29 mouse cellular contexts compared by ENCODE assay signal in genomic region chr3:106264854-106265253, GRCm38 (mm10). TPM values are rescaled to one million over a fixed set of nuclear protein-coding genes. Genes with fewer than 3 reads are reported as not detected.
"Had no signal": no experiment of that assay in that cellular context is flagged by ENCODE, and none has a peak within 500 bp of the region (broad histone marks: within the 10 kb centered on the region; RNA-seq: fewer than 3 reads in every experiment).

No protein-coding gene starts in this region.

- H3K27ac ChIP-seq: gastrocnemius, adult 2 months; heart, embryonic 10.5 days; hindbrain, embryonic 10.5 days; hindbrain, embryonic 14.5 days; intestine, embryonic 15.5 days; layer of hippocampus, adult 2 months; left cerebral cortex, adult 2 months; limb, embryonic 10.5 days; limb, embryonic 12.5 days had no signal

- H3K36me3 ChIP-seq: heart, embryonic 10.5 days; heart, embryonic 12.5 days; hindbrain, embryonic 10.5 days; intestine, embryonic 15.5 days; limb, embryonic 10.5 days; limb, embryonic 12.5 days had no signal

- DNase-seq: gastrocnemius, adult 2 months; gastrocnemius, postnatal 10 days; gastrocnemius, postnatal 25 days; heart, adult 18-20 months; heart, postnatal 10 days; heart, postnatal 4 days; kidney, adult 18-20 months; kidney, adult 8-10 months; kidney, postnatal 10 days; kidney, postnatal 25 days; kidney, postnatal 4 days; liver had no signal

- H3K27me3 ChIP-seq: heart, embryonic 12.5 days; intestine, embryonic 15.5 days; limb, embryonic 12.5 days had no signal

- H3K4me2 ChIP-seq: heart, embryonic 12.5 days; hindbrain, embryonic 14.5 days; intestine, embryonic 15.5 days; limb, embryonic 12.5 days; liver, embryonic 11.5 days had no signal

- H3K9me3 ChIP-seq: hindbrain, embryonic 10.5 days; intestine, embryonic 15.5 days; limb, embryonic 10.5 days had no signal

- H3K4me3 ChIP-seq: gastrocnemius, adult 2 months; heart, embryonic 10.5 days; heart, embryonic 12.5 days; hindbrain, embryonic 10.5 days; intestine, embryonic 15.5 days; layer of hippocampus, adult 2 months; left cerebral cortex, adult 2 months; limb, embryonic 10.5 days; limb, embryonic 12.5 days had no signal

- ATAC-seq: hindbrain, embryonic 16.5 days; inflammation-experienced regulatory T-cells, adult 6 months; intestine, embryonic 15.5 days; intestine, postnatal 0 days had no signal

- H3K9ac ChIP-seq: heart, embryonic 12.5 days; hindbrain, embryonic 14.5 days; intestine, embryonic 15.5 days; limb, embryonic 12.5 days had no signal

- H3K4me1 ChIP-seq: heart, embryonic 10.5 days; heart, embryonic 12.5 days; hindbrain, embryonic 10.5 days; intestine, embryonic 15.5 days; limb, embryonic 10.5 days; limb, embryonic 12.5 days had no signal

RNA-seq across cellular contexts. Expression of gene Chil4, which starts 45.5 kb away (rescaled TPM):
- polyA plus RNA-seq: frontal cortex, adult 2 months; heart, embryonic 10.5 days; heart, embryonic 12.5 days; heart, embryonic 14.5 days; hindbrain, embryonic 10.5 days; hindbrain, embryonic 14.5 days; hindbrain, embryonic 16.5 days; inflammation-experienced regulatory T-cells, adult 6 months; intestine, embryonic 15.5 days; intestine, postnatal 0 days; kidney, embryonic 14.5 days; limb, embryonic 10.5 days; limb, embryonic 12.5 days; limb, embryonic 14.5 days; liver, embryonic 11.5 days had no signal
